Mouse (Mus musculus): ENCODE measurements at regions not wholly inside any gene's neighbourhood (a gene's known extent, or its start where the extent isn't known, plus 50 kb on each side); places are given as distances from the start of the nearest gene placed in this dataset.

GRCm38 (mm10) chr6:59713004-59713403 lies 286.9 kb upstream of the Gprin3 start:
- no peak for DNase-seq

GRCm38 (mm10) chr6:59684985-59685384 lies 258.9 kb upstream of the Gprin3 start:
- DNase-seq: peak; percentile 76

- DNase-seq: peak; percentile 62
Measured at GRCm38 (mm10) chr6:59667356-59667755, 241.3 kb upstream of the Gprin3 start.

Data from kidney, adult 9 months (tissue).